Mouse (Mus musculus) midbrain, embryonic 10.5 days (tissue): Measurements from ENCODE around the gene Retreg1. TPM values are rescaled to one million over a fixed set of nuclear protein-coding genes. Genes with fewer than 3 reads are reported as not detected.
A peak's percentile ranks its signal among the peaks of the same experiment; 100 is the strongest.

Experiments
- DNase-seq: peaks from one replicate; pipeline ENCODE4 v3.0.0-alpha.2; 2017; ENCODE audit warnings: low spot score
- H3K27ac ChIP-seq: fragments of 300-500 bp; sonication (generic); replicated peaks from 2 replicates; pipeline ENCODE4 v1.5.1; 2016; ENCODE audit warnings: mild to moderate bottlenecking
- H3K27me3 ChIP-seq: fragments of 300-500 bp; sonication (generic); 2 replicates; pipeline ENCODE4 v1.6.1; 2016; ENCODE audit warnings: low read depth, mild to moderate bottlenecking; ENCODE audit not compliant: poor library complexity, severe bottlenecking
- H3K36me3 ChIP-seq: fragments of 300-500 bp; sonication (generic); 2 replicates; pipeline ENCODE4 v1.6.1; 2016; ENCODE audit warnings: mild to moderate bottlenecking, moderate library complexity
- H3K4me1 ChIP-seq: fragments of 300-500 bp; sonication (generic); 2 replicates; pipeline ENCODE4 v1.6.1; 2016
- H3K4me3 ChIP-seq: fragments of 300-500 bp; sonication (generic); 2 replicates; pipeline ENCODE4 v1.5.1; 2016; ENCODE audit warnings: mild to moderate bottlenecking, moderate library complexity
- H3K9me3 ChIP-seq: fragments of 300-500 bp; sonication (generic); replicated peaks from 2 replicates; pipeline ENCODE4 v1.6.1; 2016; ENCODE audit warnings: mild to moderate bottlenecking
- whole genome bisulfite sequencing: fragments of 180-500 bp; shearing (Covaris S2); methylation state at CpG from one replicate; pipeline ENCODE4 v1.1.7; 2016; 5-methylcytosine and 5-hydroxymethylcytosine counted together
- polyA plus RNA-seq: library from polyadenylated mRNA; unstranded; fragments of >200 nt; fragmentation: Nextera tagmentation; extraction: Ambion mirVana; gene quantifications from 2 replicates; pipeline ENCODE4 v1.2.1, GENCODE M21; 2016

The Retreg1 gene
- polyA plus RNA-seq, 1 experiment from 2014 or later = 1.9 TPM

GRCm38 (mm10) chr15:25896783-25897182, 53.8 kb downstream of the Retreg1 start:
- Histone ChIP-seq H3K9me3 (no peaks in the 10 kb centered on the region), H3K36me3 (no peaks in the 10 kb centered on the region), H3K27me3 (no peaks in the 10 kb centered on the region), H3K27ac (no peak overlapping the region), H3K4me3 (no peak overlapping the region), H3K4me1 (peaks cover 25% of the 10 kb centered on the region)
- no peak for DNase-seq
- WGBS = 95% methylated on average over 4 of the region's 4 CpGs

- 85% methylated on average over 12 of the region's 12 CpGs for WGBS
- H3K27me3 ChIP-seq = no peaks in the 10 kb centered on the region
- H3K9me3 ChIP-seq = no peaks in the 10 kb centered on the region
- H3K4me3 ChIP-seq = no peak overlapping the region
- H3K4me1 ChIP-seq = peaks cover 25% of the 10 kb centered on the region
- H3K27ac ChIP-seq = no peak overlapping the region
- H3K36me3 ChIP-seq = no peaks in the 10 kb centered on the region
- no peak for DNase-seq
Measured at GRCm38 (mm10) chr15:25897617-25898016, 54.6 kb downstream of the Retreg1 start.

GRCm38 (mm10) chr15:25899021-25899420, 56.0 kb downstream of the Retreg1 start:
- H3K9me3 ChIP-seq = no peaks in the 10 kb centered on the region
- no peaks in the 10 kb centered on the region for H3K27me3 ChIP-seq
- no peaks in the 10 kb centered on the region for H3K36me3 ChIP-seq
- 51% methylated on average over 5 of the region's 5 CpGs for WGBS
- no peak overlapping the region for H3K27ac ChIP-seq
- peaks cover 25% of the 10 kb centered on the region for H3K4me1 ChIP-seq
- no peak overlapping the region for H3K4me3 ChIP-seq
- no peak for DNase-seq

- Histone ChIP-seq H3K4me3 (no peak overlapping the region), H3K4me1 (peaks cover 25% of the 10 kb centered on the region), H3K27me3 (no peaks in the 10 kb centered on the region), H3K27ac (no peak overlapping the region), H3K9me3 (no peaks in the 10 kb centered on the region), H3K36me3 (no peaks in the 10 kb centered on the region)
- 5% methylated on average over 7 of the region's 7 CpGs for WGBS
- DNase-seq = peak; percentile 73
Measured at GRCm38 (mm10) chr15:25900540-25900939, 57.6 kb downstream of the Retreg1 start.

- no peaks in the 10 kb centered on the region for H3K36me3 ChIP-seq
- DNase-seq = no peak
- no peaks in the 10 kb centered on the region for H3K27me3 ChIP-seq
- no peak overlapping the region for H3K27ac ChIP-seq
- peaks cover 22% of the 10 kb centered on the region for H3K4me1 ChIP-seq
- no peak overlapping the region for H3K4me3 ChIP-seq
- WGBS = 91% methylated on average over 15 of the region's 15 CpGs
- no peaks in the 10 kb centered on the region for H3K9me3 ChIP-seq
Measured at GRCm38 (mm10) chr15:25902931-25903615, 60.1 kb downstream of the Retreg1 start.

- no peaks in the 10 kb centered on the region for H3K9me3 ChIP-seq
- WGBS = 95% methylated on average over 14 of the region's 14 CpGs
- no peak for DNase-seq
- H3K27ac ChIP-seq = no peak overlapping the region
- H3K4me1 ChIP-seq = peaks cover 11% of the 10 kb centered on the region
- H3K27me3 ChIP-seq = no peaks in the 10 kb centered on the region
- no peak overlapping the region for H3K4me3 ChIP-seq
- H3K36me3 ChIP-seq = no peaks in the 10 kb centered on the region
Measured at GRCm38 (mm10) chr15:25904435-25905021, 61.5 kb downstream of the Retreg1 start.

GRCm38 (mm10) chr15:25909783-25910494, 67.0 kb downstream of the Retreg1 start:
- Histone ChIP-seq H3K9me3 (no peaks in the 10 kb centered on the region), H3K27me3 (no peaks in the 10 kb centered on the region), H3K4me1 (peaks cover 15% of the 10 kb centered on the region), H3K4me3 (no peak overlapping the region), H3K36me3 (no peaks in the 10 kb centered on the region), H3K27ac (no peak overlapping the region)
- no peak for DNase-seq
- 60% methylated on average over 11 of the region's 11 CpGs for WGBS

- peaks cover 20% of the 10 kb centered on the region for H3K4me1 ChIP-seq
- H3K27ac ChIP-seq = no peak overlapping the region
- 38% methylated on average over 1 of the region's 1 CpGs for WGBS
- DNase-seq = no peak
- H3K4me3 ChIP-seq = no peak overlapping the region
- no peaks in the 10 kb centered on the region for H3K36me3 ChIP-seq
- no peaks in the 10 kb centered on the region for H3K9me3 ChIP-seq
- H3K27me3 ChIP-seq = no peaks in the 10 kb centered on the region
Measured at GRCm38 (mm10) chr15:25910495-25910865, 67.5 kb downstream of the Retreg1 start.

GRCm38 (mm10) chr15:25910924-25911323, 67.9 kb downstream of the Retreg1 start:
- Histone ChIP-seq H3K9me3 (no peaks in the 10 kb centered on the region), H3K36me3 (no peaks in the 10 kb centered on the region), H3K4me3 (no peak overlapping the region), H3K27ac (no peak overlapping the region), H3K4me1 (peaks cover 25% of the 10 kb centered on the region), H3K27me3 (no peaks in the 10 kb centered on the region)
- 80% methylated on average over 1 of the region's 1 CpGs for WGBS
- DNase-seq = no peak

GRCm38 (mm10) chr15:25912911-25913310, 69.9 kb downstream of the Retreg1 start:
- no peak for DNase-seq
- H3K9me3 ChIP-seq = no peaks in the 10 kb centered on the region
- 92% methylated on average over 7 of the region's 7 CpGs for WGBS
- no peaks in the 10 kb centered on the region for H3K36me3 ChIP-seq
- no peaks in the 10 kb centered on the region for H3K27me3 ChIP-seq
- no peak overlapping the region for H3K27ac ChIP-seq
- H3K4me1 ChIP-seq = peaks cover 28% of the 10 kb centered on the region
- H3K4me3 ChIP-seq = no peak overlapping the region

GRCm38 (mm10) chr15:25913659-25914058, 70.7 kb downstream of the Retreg1 start:
- Histone ChIP-seq H3K27ac (no peak overlapping the region), H3K4me1 (peaks cover 28% of the 10 kb centered on the region), H3K4me3 (no peak overlapping the region), H3K9me3 (no peaks in the 10 kb centered on the region), H3K36me3 (no peaks in the 10 kb centered on the region), H3K27me3 (no peaks in the 10 kb centered on the region)
- DNase-seq = no peak
- 84% methylated on average over 9 of the region's 9 CpGs for WGBS

- Histone ChIP-seq H3K36me3 (no peaks in the 10 kb centered on the region), H3K4me3 (no peak overlapping the region), H3K4me1 (peaks cover 28% of the 10 kb centered on the region), H3K9me3 (no peaks in the 10 kb centered on the region), H3K27me3 (no peaks in the 10 kb centered on the region), H3K27ac (no peak overlapping the region)
- no peak for DNase-seq
- WGBS = 91% methylated on average over 4 of the region's 4 CpGs
Measured at GRCm38 (mm10) chr15:25914160-25914559, 71.2 kb downstream of the Retreg1 start.

GRCm38 (mm10) chr15:25915013-25915412, 72.0 kb downstream of the Retreg1 start:
- no peak overlapping the region for H3K4me3 ChIP-seq
- H3K4me1 ChIP-seq = peaks cover 22% of the 10 kb centered on the region
- H3K27me3 ChIP-seq = no peaks in the 10 kb centered on the region
- no peak overlapping the region for H3K27ac ChIP-seq
- no peak for DNase-seq
- WGBS = 60% methylated on average over 10 of the region's 10 CpGs
- H3K9me3 ChIP-seq = no peaks in the 10 kb centered on the region
- H3K36me3 ChIP-seq = no peaks in the 10 kb centered on the region
